Mouse (Mus musculus) left cerebral cortex, adult 2 months (tissue): Measurements from ENCODE around the gene BC035044. TPM values are rescaled to one million over a fixed set of nuclear protein-coding genes. Genes with fewer than 3 reads are reported as not detected.
"Not testable (repeated sequence)": the region's sequence is repeated elsewhere in the genome, so short reads cannot be mapped to it uniquely, and the experiment has no call there.

ENCODE experiments used
- DNase-seq, 2 experiments: peaks; one replicate each; pipeline ENCODE4 v3.0.0; 2021 to 2022; ENCODE audit warnings: low spot score in 2 of 2, mixed read lengths in 1 of 2; ENCODE audit errors: extremely low spot score in 1 of 2
- H3K27ac ChIP-seq: fragments of 200-600 bp; 2 replicates; pipeline ENCODE4 v1.8.1; 2022
- H3K4me3 ChIP-seq: fragments of 200-600 bp; 2 replicates; pipeline ENCODE4 v1.8.1; 2022
- CTCF ChIP-seq: fragments of 200-600 bp; IDR thresholded peaks from 2 replicates; pipeline ENCODE4 v1.8.1; 2022; ENCODE audit warnings: antibody characterized with exemption, mild to moderate bottlenecking, moderate library complexity
- intact Hi-C: fragments of 180-260 bp; cut with DNase I; formaldehyde crosslinking; loops from one replicate; pipeline ENCODE4 v1.15.1; 2025
- microRNA-seq, 2 experiments: library from miRNA; unstranded; fragments of <30 nt; microRNA quantifications; one replicate each; pipeline ENCODE4 v1.2.0; 2021
- total RNA-seq, 2 experiments: library from RNA; stranded (reverse); gene quantifications; 2 replicates each; pipeline ENCODE4 v1.2.3; 2021

Gene BC035044
- total RNA-seq, 2 experiments from 2014 or later = 0.94 to 1.5 TPM

DNA sequence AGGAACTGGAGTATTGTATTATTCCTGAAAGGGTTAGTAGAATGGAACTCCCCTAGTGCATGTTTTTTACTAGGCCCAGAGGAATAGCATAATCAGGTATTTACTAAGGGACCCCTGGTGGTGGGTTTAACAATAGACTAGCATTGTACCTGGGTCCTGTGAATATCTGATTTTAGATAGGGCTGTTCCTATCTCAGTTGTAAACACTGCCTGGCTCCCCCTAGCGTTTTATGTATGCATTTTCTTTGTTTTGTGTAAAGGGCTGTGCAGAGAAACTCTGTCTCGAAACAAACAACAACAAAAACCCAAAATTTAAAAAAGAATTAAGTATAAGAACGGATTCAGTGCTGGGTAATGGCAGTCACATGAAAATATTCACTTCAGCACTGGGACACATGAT, 83.9 kb downstream of the BC035044 start:
- intact Hi-C loops = no loop called here

GRCm38 (mm10) chr6:128804823-128805640, 85.9 kb downstream of the BC035044 start:
- peak in 1 of 2 experiments; percentile 35 for DNase-seq
- not testable (repeated sequence) for H3K4me3 ChIP-seq, H3K27ac ChIP-seq
- intact Hi-C loops = loop anchor here (1.0 to 5.0 kb wide), 2 partner anchors 38 to 203 kb away; no protein-coding TSS in a partner anchor
- TF ChIP-seq CTCF = peak; percentile 59

More for the DNA sequence above, 83.9 kb downstream of the BC035044 start:
- TF ChIP-seq CTCF = peak; percentile 48
- Histone ChIP-seq H3K4me3 (no peak overlapping the region), H3K27ac (no peak overlapping the region)
- no peak for DNase-seq

DNA sequence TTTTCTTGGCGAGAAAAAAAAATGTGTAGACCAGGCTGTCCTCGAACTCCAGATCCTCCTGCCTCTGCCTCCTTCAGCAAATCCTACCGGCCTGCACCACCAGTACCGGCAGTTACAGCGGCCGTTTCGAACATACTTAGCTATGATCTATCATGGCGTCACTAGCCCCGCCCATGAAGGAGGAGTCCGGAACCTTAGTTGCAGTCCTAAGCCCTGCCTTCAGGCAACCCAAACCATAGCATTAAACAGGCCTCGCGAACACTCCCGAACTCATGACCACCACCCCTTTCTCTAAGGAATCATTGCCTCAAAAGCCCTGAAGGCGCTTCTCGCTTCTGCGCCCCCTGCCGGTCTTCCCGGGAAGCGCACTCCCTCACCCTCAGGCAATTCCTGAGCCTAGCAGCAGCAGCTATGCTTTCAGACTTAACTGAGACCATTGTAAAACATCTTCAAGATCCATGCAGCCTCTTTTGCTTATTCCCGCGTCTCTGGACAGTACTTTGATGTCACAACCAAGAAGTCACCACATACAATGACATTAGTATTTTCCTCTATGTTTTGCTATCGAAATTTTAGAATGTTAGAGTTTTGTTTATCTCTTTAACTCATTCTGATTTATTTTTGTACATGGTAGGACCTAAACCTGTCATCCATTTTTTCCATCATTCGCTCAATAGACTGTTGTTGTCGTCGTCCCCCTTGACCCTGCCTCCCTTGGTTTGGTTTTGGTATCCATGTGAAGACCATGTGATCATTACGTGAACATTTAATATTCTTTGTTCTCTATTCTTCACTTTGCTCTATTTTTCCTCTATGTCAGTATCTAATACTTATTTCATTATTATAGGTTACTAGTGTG, 87.7 kb downstream of the BC035044 start:
- Histone ChIP-seq H3K4me3 (peak overlapping the region; percentile 51), H3K27ac (peak overlapping the region; percentile 47; the same call in 1 of the 2 replicates)
- peak; percentile 94 to 97 for DNase-seq
- peak; percentile 95 for TF ChIP-seq CTCF
- intact Hi-C loops = loop anchor here (1.0 to 5.0 kb wide), 3 partner anchors 35 to 201 kb away; no protein-coding TSS in a partner anchor

DNA sequence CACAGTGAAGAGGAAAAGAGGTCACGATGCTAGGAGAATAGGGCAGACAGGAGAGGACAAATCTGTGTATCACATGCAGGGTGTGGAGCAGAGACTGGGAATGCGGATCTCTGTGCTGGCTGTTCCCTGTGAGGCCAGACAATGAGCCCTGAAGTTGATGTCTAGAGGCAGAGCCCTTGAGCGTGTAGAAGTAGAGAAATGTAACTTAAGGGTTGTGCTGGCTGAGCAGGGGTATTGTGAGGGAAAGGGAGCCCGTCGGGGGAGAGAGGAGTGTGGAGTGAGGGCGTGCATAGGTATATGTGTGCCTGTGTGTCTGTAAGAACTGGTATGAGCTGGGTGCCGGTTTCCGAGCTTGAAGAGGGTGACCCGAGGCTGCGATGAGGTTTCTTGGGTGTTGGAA, 88.4 kb downstream of the BC035044 start:
- H3K27ac ChIP-seq = peak overlapping the region; percentile 63; the same call in 1 of the 2 replicates
- intact Hi-C loops = loop anchor here (1.0 to 5.0 kb wide), 2 partner anchors 38 to 200 kb away; no protein-coding TSS in a partner anchor
- peak; percentile 24 to 43 for DNase-seq
- H3K4me3 ChIP-seq = peak overlapping the region; percentile 51
- TF ChIP-seq CTCF = no peak

- intact Hi-C loops = loop anchor here (5.0 kb wide), 1 partner anchor 198 kb away; no protein-coding TSS in a partner anchor
- not testable (repeated sequence) for H3K4me3 ChIP-seq, DNase-seq
- 0 out of 2 replicates have a peak overlapping the region, but pooled peaks have one; percentile 21 for H3K27ac ChIP-seq
Observed at GRCm38 (mm10) chr6:128800696-128801095, 90.2 kb downstream of the BC035044 start.

- peak overlapping the region; percentile 44; the same call in 1 of the 2 replicates for H3K27ac ChIP-seq
- intact Hi-C loops = loop anchor here (1.0 to 5.0 kb wide), 2 partner anchors 40 to 198 kb away; no protein-coding TSS in a partner anchor
Observed at GRCm38 (mm10) chr6:128799896-128800270, 91.0 kb downstream of the BC035044 start.

DNA sequence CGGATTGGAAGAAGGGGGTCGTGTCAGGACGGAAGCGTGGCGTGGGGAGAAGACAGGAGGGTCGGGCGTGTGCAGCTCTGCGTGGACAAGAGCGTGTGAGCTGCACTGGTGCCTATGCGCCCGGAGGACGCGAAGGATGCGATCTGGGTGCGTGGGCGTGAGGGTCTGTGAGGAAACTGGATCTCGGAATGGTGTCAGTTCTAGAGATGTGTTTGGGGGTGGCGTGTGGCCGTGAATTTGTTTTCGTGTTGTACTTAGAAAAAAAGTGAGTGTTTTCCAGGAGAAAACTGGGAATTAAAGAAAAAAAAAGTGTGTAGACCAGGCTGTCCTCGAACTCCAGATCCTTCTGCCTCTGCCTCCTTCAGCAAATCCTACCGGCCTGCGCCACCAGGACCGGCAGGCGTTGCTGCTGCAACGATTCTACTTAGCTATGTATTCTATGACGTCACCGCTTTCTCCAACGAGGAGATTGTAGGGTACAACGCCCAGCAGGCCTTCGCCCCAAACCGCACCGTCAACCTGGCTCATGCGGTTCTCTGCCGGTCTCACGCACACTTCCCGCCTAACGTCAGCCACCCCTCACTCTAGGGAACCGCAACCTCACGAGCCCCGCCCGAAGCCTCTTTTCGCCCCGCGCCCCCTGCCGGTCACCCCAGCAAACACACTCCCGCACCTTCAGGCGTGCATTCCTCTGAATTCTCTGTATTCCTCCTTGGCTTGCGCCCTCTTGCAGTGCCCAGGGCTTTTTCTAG, 91.6 kb downstream of the BC035044 start:
- peak; percentile 67 for TF ChIP-seq CTCF
- DNase-seq = peak; percentile 86 to 89
- Histone ChIP-seq H3K4me3 (peak overlapping the region; percentile 72), H3K27ac (peak overlapping the region; percentile 88)
- intact Hi-C loops = loop anchor here (1.0 kb wide), 1 partner anchor 39 kb away; no protein-coding TSS in a partner anchor

More at GRCm38 (mm10) chr6:128799896-128800270, 91.0 kb downstream of the BC035044 start:
- TF ChIP-seq CTCF = no peak
- peak overlapping the region; percentile 72 for H3K4me3 ChIP-seq
- no peak for DNase-seq

Small RNA genes lying within 50 kb of the gene (microRNA-seq; reads per million reads assigned to microRNA genes)
- 0 reads per million in 2 experiments for gene Gm27336

Other genes starting within 250 kb of the BC035044 start
- under 1 TPM in 1 of 2 experiments, not detected in 1; 0.42 TPM for gene Clec2h, start 228.7 kb downstream of the BC035044 start, total RNA-seq
- not detected for gene Klrb1, start 168.1 kb downstream of the BC035044 start, total RNA-seq
- gene Klrb1c, start 101.9 kb downstream of the BC035044 start, total RNA-seq = not detected
- gene Gm44511, start 64.8 kb downstream of the BC035044 start, total RNA-seq = not detected
- gene Klrb1b, start 64.8 kb downstream of the BC035044 start, total RNA-seq = not detected
- not detected for gene Clec2i, start 3.5 kb downstream of the BC035044 start, total RNA-seq
- gene Clec2g, start 43.3 kb upstream of the BC035044 start, total RNA-seq = under 1 TPM in 1 of 2 experiments, not detected in 1; 0.52 TPM
- gene Klrb1f, start 154.8 kb upstream of the BC035044 start, total RNA-seq = not detected
- gene Clec2e, start 209.8 kb upstream of the BC035044 start, total RNA-seq = not detected